Mouse (Mus musculus): ENCODE results near the gene Krtap20-2. TPM values are rescaled to one million over a fixed set of nuclear protein-coding genes. Genes with fewer than 3 reads are reported as not detected.

Gene Krtap20-2
- not detected for polyA plus RNA-seq (2017; shearing (Covaris generic))

DNA sequence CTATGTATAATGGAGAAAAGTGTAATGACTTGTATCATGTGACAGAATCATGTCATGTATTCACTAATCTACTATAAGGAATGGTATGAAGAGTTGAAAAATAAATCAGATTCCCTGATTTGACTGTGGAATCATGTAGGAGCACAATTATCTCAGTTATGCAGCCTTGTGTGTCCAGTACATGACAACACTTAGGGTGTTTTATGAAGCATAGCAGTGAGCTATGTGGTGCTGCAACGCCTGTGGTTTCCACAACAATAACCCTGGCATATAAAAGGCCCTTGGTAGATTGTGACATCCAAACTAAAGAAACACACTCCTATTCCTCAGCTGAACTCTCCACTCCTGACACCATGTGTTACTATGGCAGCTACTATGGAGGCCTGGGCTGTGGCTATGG is at the start of gene Krtap20-2:
Gene Krtap20-2, plus strand, starts transcription at position 301 of the 400 bp plus-strand sequence.

GRCm38 (mm10) chr16:89157652-89158051 is 48.0 kb upstream of the Krtap20-2 start, which contains the start of gene Gm9789:
Gm9789 (plus strand) TSS chr16:89157952.

GRCm38 (mm10) chr16:89169190-89169589 is 36.5 kb upstream of the Krtap20-2 start, which contains the start of gene Gm7735:
Gm7735 (plus strand) TSS chr16:89169490.

GRCm38 (mm10) chr16:89174435-89174834 is 31.2 kb upstream of the Krtap20-2 start, which contains the start of gene 1110057P08Rik:
1110057P08Rik (plus strand) TSS chr16:89174735.

Other genes with a start within 250 kb of the Krtap20-2 start
- gene Krtap16-3, start 243.0 kb upstream of the Krtap20-2 start, polyA plus RNA-seq (2017; shearing (Covaris generic)), result not detected
- gene Krtap22-2, start 195.1 kb upstream of the Krtap20-2 start, polyA plus RNA-seq (2017; shearing (Covaris generic)), result not detected
- gene Gm10229, start 190.6 kb upstream of the Krtap20-2 start, polyA plus RNA-seq (2017; shearing (Covaris generic)), result not detected
- not detected for gene Krtap6-1, start 174.2 kb upstream of the Krtap20-2 start, polyA plus RNA-seq (2017; shearing (Covaris generic))
- gene Gm10228, start 164.4 kb upstream of the Krtap20-2 start, polyA plus RNA-seq (2017; shearing (Covaris generic)), result not detected
- gene Krtap6-5, start 158.0 kb upstream of the Krtap20-2 start, polyA plus RNA-seq (2017; shearing (Covaris generic)), result not detected
- not detected for gene 1110025L11Rik, start 141.9 kb upstream of the Krtap20-2 start, polyA plus RNA-seq (2017; shearing (Covaris generic))
- gene Krtap6-3, start 121.8 kb upstream of the Krtap20-2 start, polyA plus RNA-seq (2017; shearing (Covaris generic)), result not detected
- not detected for gene Gm6358, start 65.0 kb upstream of the Krtap20-2 start, polyA plus RNA-seq (2017; shearing (Covaris generic))
- not detected for gene Gm10061, start 54.8 kb upstream of the Krtap20-2 start, polyA plus RNA-seq (2017; shearing (Covaris generic))
- gene Gm9789, start 47.9 kb upstream of the Krtap20-2 start, polyA plus RNA-seq (2017; shearing (Covaris generic)), result not detected
- not detected for gene Gm7735, start 36.4 kb upstream of the Krtap20-2 start, polyA plus RNA-seq (2017; shearing (Covaris generic))
- not detected for gene 1110057P08Rik, start 31.1 kb upstream of the Krtap20-2 start, polyA plus RNA-seq (2017; shearing (Covaris generic))
- gene Krtap21-1, start 198.0 kb downstream of the Krtap20-2 start, polyA plus RNA-seq (2017; shearing (Covaris generic)), result not detected
- not detected for gene Krtap6-2, start 214.2 kb downstream of the Krtap20-2 start, polyA plus RNA-seq (2017; shearing (Covaris generic))

Data from CD4-positive, CD25-positive, alpha-beta regulatory T cell (primary cell).